Comparison of ENCODE assay signal across 26 mouse cellular contexts in the genomic region with DNA sequence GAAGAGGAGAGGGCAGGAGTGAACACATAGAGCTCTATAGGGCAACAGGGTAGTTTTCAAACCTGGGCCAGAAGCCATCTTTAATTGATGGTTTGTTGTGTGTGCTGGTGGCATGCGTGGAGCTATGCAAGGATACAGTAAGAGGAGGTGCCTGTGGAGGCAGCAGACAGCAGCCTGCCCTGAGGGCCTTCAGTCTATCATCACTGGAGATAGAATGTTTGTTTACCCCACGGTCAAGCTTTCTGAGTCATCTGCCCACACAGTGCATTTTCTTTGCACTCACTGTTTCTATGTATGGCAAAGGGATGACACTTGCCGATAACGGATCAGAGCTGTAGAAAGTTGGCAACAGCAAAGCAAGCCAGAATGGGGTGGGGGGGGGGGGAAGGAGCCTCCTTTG.
"Had no signal": no experiment of that assay in that cellular context is flagged by ENCODE, and none has a peak within 500 bp of the region (broad histone marks: within the 10 kb centered on the region; RNA-seq: fewer than 3 reads in every experiment).

No protein-coding gene starts in this region.

- H3K27ac ChIP-seq: heart, embryonic 10.5 days; hindbrain, embryonic 10.5 days; hindbrain, embryonic 12.5 days; hindbrain, embryonic 14.5 days; kidney, embryonic 15.5 days; kidney, postnatal 0 days; limb, embryonic 13.5 days; limb, embryonic 15.5 days; liver, embryonic 12.5 days; liver, embryonic 14.5 days had no signal

- DNase-seq: gastrocnemius, postnatal 14 days; gastrocnemius, postnatal 36 days; heart, adult 18-20 months; heart, postnatal 10 days; heart, postnatal 4 days; kidney, adult 11 months; kidney, adult 2 months; kidney, adult 9 months; kidney, postnatal 14 days; kidney, postnatal 36 days; layer of hippocampus, adult 9-11 months; layer of hippocampus, postnatal 36 days; left cerebral cortex, postnatal 4 days had no signal

- H3K4me3 ChIP-seq: heart, embryonic 10.5 days; heart, embryonic 12.5 days; hindbrain, embryonic 10.5 days; hindbrain, embryonic 12.5 days; kidney, embryonic 15.5 days; limb, embryonic 13.5 days; limb, embryonic 15.5 days; liver, embryonic 12.5 days had no signal

- ATAC-seq: hindbrain, embryonic 16.5 days; intestine, embryonic 16.5 days; liver, embryonic 12.5 days had no signal

- H3K36me3 ChIP-seq: heart, embryonic 10.5 days; heart, embryonic 12.5 days; hindbrain, embryonic 10.5 days; hindbrain, embryonic 12.5 days; kidney, embryonic 15.5 days; limb, embryonic 13.5 days; limb, embryonic 15.5 days; liver, embryonic 12.5 days had no signal

- H3K9ac ChIP-seq: heart, embryonic 12.5 days; hindbrain, embryonic 12.5 days; hindbrain, embryonic 14.5 days; kidney, embryonic 15.5 days; limb, embryonic 13.5 days; limb, embryonic 15.5 days; liver, embryonic 12.5 days; liver, embryonic 14.5 days had no signal

- H3K9me3 ChIP-seq: heart, embryonic 10.5 days; heart, embryonic 12.5 days; hindbrain, embryonic 10.5 days; hindbrain, embryonic 12.5 days; kidney, embryonic 15.5 days; limb, embryonic 13.5 days; limb, embryonic 15.5 days; liver, embryonic 12.5 days had no signal

- H3K4me2 ChIP-seq: heart, embryonic 12.5 days; hindbrain, embryonic 12.5 days; hindbrain, embryonic 14.5 days; kidney, embryonic 15.5 days; limb, embryonic 13.5 days; limb, embryonic 15.5 days; liver, embryonic 12.5 days had no signal

- H3K27me3 ChIP-seq: hindbrain, embryonic 12.5 days; limb, embryonic 13.5 days; limb, embryonic 15.5 days; liver, embryonic 12.5 days had no signal

- H3K4me1 ChIP-seq: hindbrain, embryonic 10.5 days; hindbrain, embryonic 12.5 days; kidney, embryonic 15.5 days; liver, embryonic 12.5 days had no signal
